Mouse (Mus musculus) gastrocnemius, postnatal 14 days (tissue): ENCODE data around the gene Ncapg2. TPM values are rescaled to one million over a fixed set of nuclear protein-coding genes. Genes with fewer than 3 reads are reported as not detected.

Source experiments
- DNase-seq: peaks from one replicate; pipeline ENCODE4 v3.0.0; 2021; ENCODE audit warnings: mixed read lengths
- intact Hi-C: fragments of 180-260 bp; cut with DNase I; formaldehyde crosslinking; loops from one replicate; pipeline ENCODE4 v1.15.1; 2025; ENCODE audit warnings: low total_unique reads
- long read RNA-seq, 2 experiments: library from polyadenylated mRNA; stranded (forward); transcript quantifications; one replicate each; pipeline ENCODE4 v2.0.0; 2021
- total RNA-seq, 2 experiments: library from RNA; stranded (reverse); gene quantifications; 2 replicates each; pipeline ENCODE4 v1.2.3; 2021

Ncapg2 gene
- 1 to 10 TPM; 4.2 to 4.3 TPM for total RNA-seq
- long read RNA-seq, experiment 1, partial matches to known transcripts: 0 of 1 reads
- long read RNA-seq, experiment 1, other reads (novel, unspliced or antisense): 1 of 1 reads
- long read RNA-seq, experiment 2, partial matches to known transcripts: 2 of 2 reads
- long read RNA-seq, experiment 2, other reads (novel, unspliced or antisense): 0 of 2 reads

- peak; percentile 99 for DNase-seq
- intact Hi-C loops: no loop called here
Observed at GRCm38 (mm10) chr12:116405045-116405835, at the start of gene Ncapg2. Gene Ncapg2 (plus strand): TSS chr12:116405402.

DNA sequence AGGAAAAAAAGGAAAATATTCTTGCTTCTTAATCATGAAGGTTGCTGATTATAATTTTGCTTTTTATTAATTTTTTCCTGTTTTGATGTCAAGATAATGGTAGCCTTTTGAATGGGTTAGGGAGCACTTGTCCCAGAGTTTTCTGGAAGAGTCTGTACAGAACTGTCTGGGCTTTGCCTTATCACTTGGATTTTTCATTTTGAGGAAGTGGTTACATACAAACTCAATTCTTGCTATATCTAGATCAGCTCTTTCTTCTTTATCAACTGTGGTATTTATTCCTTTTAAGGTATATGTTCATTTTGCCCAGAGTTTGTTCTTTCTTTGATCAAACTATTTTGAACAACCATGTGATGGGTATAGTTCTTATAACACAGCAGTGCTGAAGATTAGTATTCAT, 43.1 kb upstream of the Ncapg2 start:
- no peak for DNase-seq
- intact Hi-C loops: no loop called here

DNA sequence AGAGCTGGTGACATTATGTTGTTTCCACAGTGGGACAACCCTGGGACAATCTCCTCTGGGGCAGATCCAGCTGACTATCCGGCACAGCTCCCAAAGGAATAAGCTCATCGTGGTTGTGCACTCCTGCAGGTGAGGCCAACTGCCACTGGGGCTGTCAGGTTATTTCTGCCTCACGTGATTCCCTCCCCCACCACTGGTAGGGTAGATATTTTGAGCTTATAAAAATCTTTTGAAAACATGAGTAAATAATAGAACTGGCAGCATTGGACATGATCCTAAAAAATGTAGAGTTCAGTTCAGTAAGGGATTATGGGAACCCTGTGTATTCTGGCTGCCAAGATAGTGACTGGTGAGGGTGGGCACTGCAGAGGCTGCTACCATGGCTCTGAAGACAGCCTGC, 38.3 kb upstream of the Ncapg2 start:
- intact Hi-C loops: no loop called here

DNA sequence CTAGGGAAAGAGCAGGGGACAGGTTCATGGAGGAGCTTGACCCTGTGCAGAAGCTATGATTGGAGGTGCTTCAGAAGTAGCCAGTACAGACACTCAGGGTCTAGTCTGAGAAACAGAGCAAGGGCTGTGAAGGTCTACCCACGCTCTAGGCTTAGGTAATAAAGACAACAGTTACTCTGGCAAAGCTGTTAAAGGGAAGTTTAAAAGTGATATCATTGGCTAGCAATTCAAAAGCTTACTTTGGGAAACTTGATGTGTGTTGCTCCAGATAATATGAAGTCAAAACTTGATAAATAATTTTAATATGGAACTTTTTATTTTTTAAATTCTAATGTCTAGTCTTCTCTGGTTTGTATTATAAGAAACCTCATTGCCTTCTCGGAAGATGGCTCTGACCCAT, 37.9 kb upstream of the Ncapg2 start:
- DNase-seq: no peak
- intact Hi-C loops: no loop called here

More for the DNA sequence above, 38.3 kb upstream of the Ncapg2 start:
- DNase-seq: no peak

DNA sequence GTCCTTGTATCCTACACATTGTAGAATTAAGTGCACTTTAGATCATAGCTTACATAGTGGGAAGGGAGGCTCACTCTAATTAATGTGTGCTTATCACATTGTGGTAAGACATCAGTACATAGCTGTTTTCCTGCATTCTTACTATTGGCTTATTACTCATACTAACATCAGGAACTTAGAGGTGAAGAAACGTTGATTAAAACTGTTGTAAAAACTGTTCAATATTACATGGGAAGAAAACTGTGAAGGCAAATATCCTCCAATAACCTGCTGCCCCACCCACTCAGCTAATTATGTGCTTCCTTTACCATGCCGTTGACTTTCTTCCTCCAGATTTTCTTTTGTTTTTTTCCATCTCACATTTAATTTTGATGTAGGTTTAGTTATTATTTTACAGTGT, 36.3 kb upstream of the Ncapg2 start:
- intact Hi-C loops: no loop called here
- no peak for DNase-seq

DNA sequence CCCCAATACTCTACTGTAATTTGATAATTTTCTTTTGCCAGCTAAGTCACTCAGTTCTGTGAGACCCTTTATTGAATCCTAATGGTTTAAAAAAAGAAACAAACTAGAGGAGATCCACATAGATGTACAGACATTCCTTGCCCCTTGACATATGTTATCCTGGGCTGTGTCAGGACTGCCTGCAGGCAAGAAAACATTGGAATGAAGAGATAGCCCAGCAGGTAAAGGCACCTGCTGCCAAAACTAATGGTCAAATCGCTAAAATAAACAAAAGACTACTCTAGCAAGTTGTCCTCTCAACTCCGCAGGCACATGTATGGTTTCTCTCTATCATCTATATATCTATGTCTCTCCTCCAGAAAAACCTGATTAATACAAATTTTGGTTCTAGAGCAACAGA, 22.1 kb upstream of the Ncapg2 start:
- no peak for DNase-seq
- intact Hi-C loops: no loop called here

DNA sequence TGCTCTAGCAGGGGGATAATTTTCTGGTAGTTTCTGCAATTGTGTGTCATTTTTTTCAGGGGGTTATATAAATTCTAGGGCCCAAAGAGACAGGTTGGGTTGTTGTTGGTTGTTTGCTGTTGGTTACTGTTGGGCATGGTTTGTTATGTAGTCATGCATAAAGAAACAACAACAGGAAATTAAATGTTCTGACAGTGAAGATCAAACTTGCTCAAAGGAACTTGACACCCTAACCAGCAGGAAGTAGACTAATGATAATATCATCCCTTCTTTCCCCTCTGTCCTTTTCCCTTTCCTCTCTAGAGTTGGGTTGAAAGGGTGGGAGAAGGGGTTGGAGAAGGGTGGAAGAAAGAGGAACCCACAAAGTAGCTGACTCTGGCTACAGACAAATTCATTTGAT, 21.2 kb upstream of the Ncapg2 start:
- no peak for DNase-seq
- intact Hi-C loops: no loop called here

- intact Hi-C loops: no loop called here
- no peak for DNase-seq
Observed at GRCm38 (mm10) chr12:116386802-116387201, 18.4 kb upstream of the Ncapg2 start.

- intact Hi-C loops: no loop called here
- DNase-seq: no peak
Observed at GRCm38 (mm10) chr12:116389868-116390267, 15.3 kb upstream of the Ncapg2 start.

DNA sequence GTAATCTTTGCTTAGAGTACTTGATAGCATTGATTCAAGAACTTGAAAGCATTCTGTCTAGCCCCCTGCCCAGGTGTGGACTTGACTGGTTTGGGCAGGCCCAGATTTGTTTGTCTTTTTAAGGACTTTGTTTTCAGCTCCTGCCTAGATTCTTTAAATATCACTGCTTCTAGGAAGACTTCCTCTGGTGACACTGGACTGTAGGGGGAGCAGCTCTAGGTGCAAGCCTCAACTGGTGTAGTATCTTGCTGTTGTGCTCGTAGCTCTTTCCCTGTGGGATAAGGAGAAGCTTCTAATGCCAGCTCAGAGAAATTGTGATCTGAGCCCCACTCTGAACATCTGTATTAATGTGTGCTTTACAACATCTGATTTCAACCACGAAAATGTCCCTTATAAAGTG, 10.9 kb upstream of the Ncapg2 start:
- DNase-seq: no peak
- intact Hi-C loops: no loop called here

DNA sequence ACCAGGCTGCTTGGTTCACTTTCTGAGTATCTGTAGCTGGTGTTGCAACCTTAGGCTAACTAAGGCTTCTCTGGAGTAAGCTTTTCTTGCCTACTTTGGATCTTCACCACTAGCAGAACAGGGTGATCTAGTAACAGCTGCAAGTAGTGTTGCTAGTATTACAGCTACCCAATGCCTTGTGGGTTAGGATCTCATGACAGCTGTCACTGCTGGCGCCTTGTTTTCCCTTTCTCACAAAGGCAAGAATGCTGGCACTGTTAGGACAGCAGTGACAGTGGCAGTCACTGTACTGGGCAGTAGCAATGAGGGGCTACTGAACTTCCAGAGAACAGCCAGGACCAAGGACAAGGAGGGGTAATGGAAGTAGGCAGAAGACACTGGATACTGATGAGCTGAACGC, 9.9 kb upstream of the Ncapg2 start:
- DNase-seq: no peak
- intact Hi-C loops: no loop called here

- intact Hi-C loops: no loop called here
- no peak for DNase-seq
Observed at GRCm38 (mm10) chr12:116396072-116396695, 9.0 kb upstream of the Ncapg2 start.

GRCm38 (mm10) chr12:116404012-116404679, 1.1 kb upstream of the Ncapg2 start:
- intact Hi-C loops: no loop called here
- no peak for DNase-seq

DNA sequence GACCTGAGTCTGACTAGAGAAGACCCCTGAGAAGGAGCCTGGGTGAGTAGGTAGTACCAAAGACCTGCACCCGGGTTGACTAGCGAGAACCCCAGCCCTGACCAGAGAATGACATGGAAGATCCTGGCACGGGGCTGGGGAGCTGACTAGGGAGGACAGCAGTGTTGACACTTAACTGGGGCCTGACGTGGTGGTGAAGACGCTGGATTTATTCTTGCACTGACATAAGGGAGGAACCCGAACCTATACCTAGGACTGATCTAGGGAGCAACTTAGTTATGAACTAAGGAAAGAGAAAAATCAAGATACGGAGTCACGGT, 594 bp downstream of the Ncapg2 start:
- intact Hi-C loops: no loop called here
- DNase-seq: peak; percentile 12

GRCm38 (mm10) chr12:116407883-116408282, 2.7 kb downstream of the Ncapg2 start:
- intact Hi-C loops: no loop called here
- no peak for DNase-seq

DNA sequence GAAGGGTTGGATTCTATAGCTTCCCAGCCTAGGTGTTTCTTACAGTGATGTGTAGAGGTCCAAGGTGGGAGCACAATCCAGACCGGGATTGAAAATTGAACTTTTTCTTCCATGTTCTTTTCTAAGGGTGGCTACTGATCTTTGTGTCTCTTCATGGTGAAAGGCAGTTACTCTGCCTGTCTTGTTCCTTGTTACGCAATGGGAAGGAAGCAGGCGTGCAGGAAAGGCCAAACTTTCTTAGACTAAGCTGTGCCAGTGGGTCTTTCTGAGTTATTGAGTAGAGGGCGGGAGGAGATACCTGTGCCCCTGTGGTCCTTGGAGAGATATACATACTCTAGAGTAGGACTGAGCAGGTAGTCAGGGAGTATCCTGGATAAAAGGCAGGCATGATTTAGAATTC, 9.7 kb downstream of the Ncapg2 start:
- intact Hi-C loops: no loop called here
- DNase-seq: no peak

DNA sequence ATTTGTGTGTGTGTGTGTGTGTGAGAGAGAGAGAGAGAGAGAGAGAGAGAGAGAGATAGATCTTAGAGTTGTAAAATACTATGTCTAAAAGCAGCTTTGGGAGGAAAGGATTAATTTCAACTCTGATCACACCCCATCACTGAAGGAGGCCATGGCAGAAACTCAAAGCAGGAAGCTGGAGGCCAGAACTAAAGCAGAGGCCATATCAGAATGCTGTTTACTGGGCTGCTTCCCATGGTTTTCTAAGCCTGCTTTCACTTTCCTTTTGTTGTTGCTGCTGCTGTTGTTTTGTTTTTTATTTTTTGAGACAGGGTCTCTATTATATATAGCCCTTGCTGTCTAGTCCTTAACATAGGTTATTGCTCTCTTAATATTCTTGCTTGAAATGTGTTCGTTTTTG, 11.3 kb downstream of the Ncapg2 start:
- intact Hi-C loops: no loop called here
- no peak for DNase-seq

DNA sequence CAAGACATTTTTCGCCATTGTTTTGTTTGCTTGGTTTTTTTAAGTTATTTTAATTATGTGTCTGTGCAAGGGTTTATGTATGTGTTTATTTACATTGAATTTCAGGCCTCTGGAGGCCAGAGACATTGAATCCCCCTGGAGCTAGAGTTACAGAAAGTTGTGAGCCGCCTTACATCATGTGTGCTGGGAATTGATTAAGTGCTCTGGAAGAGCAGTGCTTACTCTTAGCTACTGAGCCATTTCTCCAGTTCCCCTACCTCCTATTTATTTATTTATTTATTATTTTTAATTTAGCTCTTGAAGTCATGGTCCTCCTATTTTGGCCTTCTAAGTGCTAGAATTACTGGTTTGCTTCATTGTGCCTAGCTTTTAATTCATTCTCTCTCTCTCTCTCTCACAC, 16.5 kb downstream of the Ncapg2 start:
- intact Hi-C loops: no loop called here
- no peak for DNase-seq

- intact Hi-C loops: no loop called here
Observed at GRCm38 (mm10) chr12:116425392-116425791, 20.2 kb downstream of the Ncapg2 start.

GRCm38 (mm10) chr12:116433742-116434141, 28.5 kb downstream of the Ncapg2 start:
- DNase-seq: no peak

More at GRCm38 (mm10) chr12:116425392-116425791, 20.2 kb downstream of the Ncapg2 start:
- DNase-seq: no peak

GRCm38 (mm10) chr12:116435232-116435631, 30.0 kb downstream of the Ncapg2 start:
- intact Hi-C loops: no loop called here
- DNase-seq: no peak

More at GRCm38 (mm10) chr12:116433742-116434141, 28.5 kb downstream of the Ncapg2 start:
- intact Hi-C loops: no loop called here
